Mouse (Mus musculus): Measurements from ENCODE around the gene Ifitm6.
"Not testable (repeated sequence)": the region's sequence is repeated elsewhere in the genome, so short reads cannot be mapped to it uniquely, and the experiment has no call there.

Ifitm6 gene

GRCm38 (mm10) chr7:141041661-141042060, 23.9 kb upstream of the Ifitm6 start:
- DNase-seq (ENCODE audit: low read depth, low spot score), result no peak

DNA sequence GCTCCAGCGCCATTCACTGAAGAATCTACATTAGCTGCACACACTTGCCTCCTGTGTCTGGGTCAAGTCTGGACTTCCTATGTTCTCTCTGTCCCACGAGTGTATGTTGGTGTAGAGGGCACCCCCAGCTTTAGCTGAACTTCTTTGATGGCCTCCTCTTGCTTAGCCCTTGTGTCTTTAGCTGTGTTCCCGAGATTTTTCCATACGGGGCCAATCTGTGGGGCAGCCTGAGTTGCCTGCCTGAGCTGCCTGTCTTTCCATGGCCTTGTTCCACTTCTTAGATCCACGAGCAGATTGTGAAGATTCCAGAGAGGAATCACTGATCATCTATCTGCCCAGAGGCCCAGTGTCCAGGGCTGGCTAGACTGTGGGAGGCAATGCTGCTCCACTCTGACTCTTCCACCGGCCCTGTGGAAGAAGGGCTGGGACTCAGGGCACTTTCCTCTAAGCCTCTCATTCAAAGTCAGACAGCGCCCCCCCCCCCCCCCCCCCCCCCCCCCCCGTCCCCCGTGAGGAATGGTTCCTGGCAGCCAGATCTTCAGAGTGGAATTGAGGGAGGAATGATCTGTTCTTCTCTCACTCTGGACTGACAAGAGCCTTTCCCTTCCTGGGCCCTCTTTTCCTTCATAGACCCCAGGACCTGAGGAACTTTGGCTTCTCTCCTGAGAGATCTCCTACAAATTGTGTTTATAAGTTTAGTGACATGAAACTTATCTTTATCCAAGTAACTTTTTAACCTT, 23.3 kb upstream of the Ifitm6 start:
- DNase-seq (ENCODE audit: low read depth, low spot score), result no peak

- no peak for DNase-seq (ENCODE audit: low read depth, low spot score)
These were observed 21.8 kb upstream of the Ifitm6 start for GRCm38 (mm10) chr7:141039386-141040107.

GRCm38 (mm10) chr7:141038090-141039032, 20.6 kb upstream of the Ifitm6 start:
- no peak for DNase-seq (ENCODE audit: low read depth, low spot score)

DNA sequence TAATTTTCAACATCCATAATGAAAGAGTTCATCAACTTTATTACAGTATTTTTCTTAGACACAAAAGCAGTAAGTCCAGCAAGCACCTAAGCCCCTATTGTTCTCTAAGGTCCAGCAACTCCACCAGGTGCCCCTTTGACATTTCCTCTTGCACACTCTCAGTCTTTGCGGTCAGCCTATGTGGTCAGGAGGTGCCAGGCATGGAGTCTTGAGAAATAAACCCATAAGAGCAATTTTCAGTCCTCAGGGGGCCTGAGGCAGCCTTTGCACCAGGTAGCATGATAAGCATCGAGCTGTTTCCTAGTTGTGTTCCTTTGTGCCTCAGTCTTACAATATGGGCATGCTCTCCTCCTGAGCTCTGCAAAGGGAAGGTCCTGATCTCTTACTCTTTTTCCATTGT, 18.9 kb upstream of the Ifitm6 start:
- DNase-seq (ENCODE audit: low read depth, low spot score), result not testable (repeated sequence)

DNA sequence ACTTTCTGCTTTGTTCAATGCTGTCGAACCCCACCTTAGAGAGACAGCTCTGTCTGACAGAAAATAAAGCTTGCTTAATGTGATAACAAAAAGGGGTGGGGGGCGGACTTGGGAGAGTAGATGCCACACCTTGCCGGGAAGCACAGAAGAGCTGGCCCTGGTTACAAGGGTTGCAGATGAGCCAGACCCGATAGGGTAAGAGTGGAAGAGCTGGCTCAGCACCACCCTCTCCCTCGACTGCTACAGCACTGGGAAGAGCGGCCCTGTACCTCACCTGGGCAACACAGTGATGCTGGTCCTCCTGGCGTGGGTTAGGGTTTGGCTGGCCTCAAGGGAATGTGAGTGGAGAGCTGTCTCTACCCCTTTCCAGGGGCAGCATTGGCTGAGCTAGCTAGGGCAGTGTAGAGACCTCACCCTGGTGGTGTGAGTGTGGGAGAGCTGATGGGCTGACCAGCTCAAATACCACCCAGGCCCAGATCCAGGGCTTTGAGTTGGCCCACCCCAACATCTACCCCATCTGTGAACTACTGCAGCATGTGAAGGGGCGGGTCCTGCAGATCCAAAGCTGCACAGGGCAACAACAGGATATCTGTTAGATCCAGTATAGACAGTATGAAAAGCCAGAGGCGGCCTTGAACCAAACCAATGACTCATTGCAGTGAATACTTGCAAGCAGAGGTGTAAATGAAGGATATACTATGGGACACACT, 14.9 kb upstream of the Ifitm6 start:
- no peak for DNase-seq (ENCODE audit: low read depth, low spot score)

DNA sequence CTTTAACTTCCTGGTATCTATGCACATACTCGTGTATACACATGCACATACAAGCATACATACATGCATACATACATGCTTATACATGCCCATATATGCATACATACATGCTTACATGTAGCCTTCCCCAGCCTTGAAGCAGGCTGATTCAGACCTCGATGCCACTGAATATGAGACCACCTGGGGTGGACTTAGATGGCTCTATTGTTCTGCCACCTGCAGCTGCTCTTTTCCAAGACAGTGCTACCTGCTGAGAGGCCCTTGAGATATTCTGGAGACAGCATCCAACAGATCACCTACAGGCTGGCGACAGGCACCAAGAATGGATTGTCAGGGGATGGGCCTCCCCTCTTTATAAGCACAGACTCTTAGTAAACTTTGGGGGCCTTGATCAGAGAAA, 12.7 kb upstream of the Ifitm6 start:
- peak; percentile 71 for DNase-seq (ENCODE audit: low read depth, low spot score)

GRCm38 (mm10) chr7:141028831-141029230, 11.1 kb upstream of the Ifitm6 start, which contains the start of gene Gm17387:
Gene Gm17387 (plus strand): TSS chr7:141029131.
- DNase-seq (ENCODE audit: low read depth, low spot score), result no peak

- DNase-seq (ENCODE audit: low read depth, low spot score), result no peak
These were observed 9.0 kb upstream of the Ifitm6 start for GRCm38 (mm10) chr7:141026740-141027098.

- no peak for DNase-seq (ENCODE audit: low read depth, low spot score)
These were observed 8.5 kb upstream of the Ifitm6 start for GRCm38 (mm10) chr7:141026097-141026739.

DNA sequence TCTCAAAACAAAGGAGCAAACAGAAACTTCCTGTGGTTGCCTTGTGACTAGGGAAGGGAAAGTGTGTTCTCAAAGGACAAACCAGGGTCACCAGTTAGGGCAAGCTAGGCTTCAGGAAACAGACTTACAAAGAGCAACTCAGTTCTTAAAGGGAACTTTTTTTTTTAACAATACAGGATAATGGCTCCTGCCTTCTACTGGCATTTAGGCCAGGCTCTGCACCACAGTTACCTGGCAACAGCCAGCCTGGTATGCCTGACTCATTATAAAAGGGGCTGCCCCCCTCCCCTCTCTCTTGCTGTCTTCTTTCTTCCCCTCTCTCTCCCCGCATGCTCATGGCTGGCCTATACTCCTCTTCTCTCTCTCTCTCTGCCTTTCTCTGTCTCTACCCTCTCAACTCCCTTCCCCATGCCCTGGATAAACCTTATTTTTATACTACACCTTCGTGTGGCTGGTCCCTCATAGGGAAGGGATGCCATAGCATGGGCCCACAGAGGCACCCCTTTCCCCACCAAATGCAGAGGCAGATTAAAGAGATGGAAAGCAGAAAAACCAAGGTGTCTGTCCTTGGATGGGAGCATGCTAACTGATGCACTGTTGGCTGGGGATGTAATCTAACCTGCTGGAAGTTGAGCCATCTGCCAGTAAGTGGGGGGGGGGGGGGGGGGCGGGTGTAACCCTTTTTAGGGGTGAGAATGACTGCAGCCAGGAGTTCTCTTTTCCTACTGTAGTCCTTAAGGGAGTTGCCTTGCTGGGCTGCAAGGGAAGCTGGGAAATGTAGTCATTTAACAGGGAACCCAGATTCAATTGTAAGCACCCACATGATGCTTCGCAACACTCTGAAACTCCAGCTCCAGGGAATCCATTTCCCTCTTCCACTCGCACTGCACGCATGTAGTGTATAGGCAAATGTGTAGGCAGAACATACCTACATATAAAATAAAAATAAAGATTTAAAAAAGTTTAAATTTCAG, 7.4 kb upstream of the Ifitm6 start:
- peak; percentile 82 for DNase-seq (ENCODE audit: low read depth, low spot score)

DNA sequence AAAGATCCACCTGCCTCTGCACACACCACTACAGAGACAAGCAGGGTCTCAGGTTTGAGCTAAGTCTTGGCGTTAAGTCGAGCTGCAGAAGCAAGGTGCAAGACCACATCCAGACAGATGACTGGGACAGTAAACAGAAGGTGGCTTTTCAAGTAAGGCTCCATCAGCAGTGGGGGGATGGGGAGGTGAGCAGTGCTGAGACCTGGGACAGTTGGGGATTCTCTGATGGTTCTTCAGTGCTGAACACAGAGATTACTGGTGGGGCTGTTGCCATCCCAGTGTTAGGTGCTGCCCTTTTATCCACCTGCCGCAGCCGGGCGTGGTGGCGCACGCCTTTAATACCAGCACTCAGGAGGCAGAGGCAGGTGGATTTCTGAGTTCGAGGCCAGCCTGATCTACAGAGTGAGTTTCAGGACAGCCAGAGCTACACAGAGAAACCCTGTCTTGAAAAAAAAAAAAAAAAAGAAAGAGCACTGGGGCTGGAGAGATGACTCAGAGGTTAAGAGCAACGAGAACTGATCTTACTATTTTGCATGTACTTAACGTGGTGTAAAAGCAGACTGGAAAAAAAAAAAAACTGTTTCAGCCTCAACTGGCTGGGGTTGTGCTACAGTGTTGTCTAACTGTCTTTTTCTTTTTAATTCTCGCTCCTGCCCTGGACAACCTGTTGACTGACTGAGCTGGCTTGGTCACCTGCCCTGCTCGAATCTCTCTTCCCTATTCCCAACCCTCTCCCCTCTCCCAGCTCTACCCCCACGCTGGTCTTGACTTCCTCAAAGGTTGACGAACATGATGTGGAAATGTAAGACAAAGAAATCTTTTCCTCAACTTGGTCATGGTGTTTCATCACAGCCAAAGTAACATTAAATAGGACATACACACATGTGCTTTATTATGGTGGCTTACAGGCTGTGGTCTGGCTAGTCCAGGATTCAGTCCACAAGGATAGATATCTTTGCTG, 4.0 kb upstream of the Ifitm6 start:
- DNase-seq (ENCODE audit: low read depth, low spot score), result peak; percentile 54

DNA sequence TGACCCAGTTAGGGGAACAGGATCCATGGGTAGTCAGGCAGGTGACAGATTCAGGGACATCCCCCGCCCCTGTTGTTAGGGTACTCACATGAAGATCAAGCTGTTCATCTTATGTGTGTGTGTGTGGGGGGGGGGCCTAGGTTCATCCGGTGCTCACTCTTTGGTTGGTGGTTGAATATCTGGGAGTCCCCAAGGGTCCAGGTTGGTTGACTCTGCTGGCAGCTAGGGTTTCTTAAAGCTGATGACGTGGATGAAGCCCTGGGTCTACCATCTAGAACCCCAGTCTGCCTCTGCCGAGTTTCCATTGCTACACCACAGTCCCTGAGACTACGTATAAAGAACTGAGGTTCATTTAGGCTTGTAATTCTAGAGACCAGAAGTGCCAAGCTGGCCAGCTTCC, 1.3 kb upstream of the Ifitm6 start:
- no peak for DNase-seq (ENCODE audit: low read depth, low spot score)

DNA sequence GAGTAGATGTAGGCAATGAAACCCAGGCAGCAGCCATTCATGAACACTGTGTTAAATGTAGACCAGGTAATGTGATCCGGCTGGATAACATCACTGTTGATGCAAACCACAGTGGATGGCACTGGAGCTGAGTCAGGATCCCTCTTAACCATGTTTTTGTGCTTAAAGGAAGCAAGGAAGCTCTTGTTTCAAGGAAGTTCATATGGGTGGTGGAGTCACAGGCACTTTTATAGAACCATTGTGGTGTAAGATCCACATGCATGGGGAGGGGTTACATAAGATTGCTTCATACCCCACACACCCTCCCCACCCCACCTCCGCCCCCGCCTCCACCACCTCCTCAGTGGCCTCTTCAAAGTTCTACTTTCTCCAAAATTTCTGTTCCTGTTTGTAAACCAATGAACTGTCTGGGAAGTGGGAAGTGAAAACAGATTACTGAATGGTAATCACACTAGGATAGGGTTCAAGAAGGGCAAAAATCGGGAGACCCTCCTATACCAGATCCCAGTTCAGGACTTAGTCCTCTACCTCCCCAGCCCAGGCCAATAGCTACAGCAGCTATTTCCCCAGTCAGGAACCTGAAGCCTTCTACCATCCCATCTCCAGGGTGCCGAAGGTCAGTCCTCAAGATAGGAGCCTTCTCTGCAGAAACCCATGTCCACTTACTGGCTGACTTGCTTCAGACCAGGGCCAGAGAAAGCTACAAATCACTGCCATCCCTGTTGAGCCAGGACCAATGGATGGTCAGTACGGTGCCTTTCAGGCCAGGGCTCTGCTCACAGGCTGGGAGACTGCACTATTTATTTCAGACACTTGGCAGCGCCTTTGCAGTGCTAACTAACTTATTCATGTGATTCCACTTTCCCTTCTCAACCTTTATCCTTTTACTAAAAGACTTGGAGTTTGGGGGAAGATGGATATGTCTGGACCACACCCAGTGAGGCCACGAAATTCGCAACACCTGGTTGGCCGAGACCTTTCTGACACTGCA, 722 bp downstream of the Ifitm6 start:
- no peak for DNase-seq (ENCODE audit: low read depth, low spot score)

GRCm38 (mm10) chr7:141011238-141011770, 6.4 kb downstream of the Ifitm6 start:
- DNase-seq (ENCODE audit: low read depth, low spot score), result no peak

DNA sequence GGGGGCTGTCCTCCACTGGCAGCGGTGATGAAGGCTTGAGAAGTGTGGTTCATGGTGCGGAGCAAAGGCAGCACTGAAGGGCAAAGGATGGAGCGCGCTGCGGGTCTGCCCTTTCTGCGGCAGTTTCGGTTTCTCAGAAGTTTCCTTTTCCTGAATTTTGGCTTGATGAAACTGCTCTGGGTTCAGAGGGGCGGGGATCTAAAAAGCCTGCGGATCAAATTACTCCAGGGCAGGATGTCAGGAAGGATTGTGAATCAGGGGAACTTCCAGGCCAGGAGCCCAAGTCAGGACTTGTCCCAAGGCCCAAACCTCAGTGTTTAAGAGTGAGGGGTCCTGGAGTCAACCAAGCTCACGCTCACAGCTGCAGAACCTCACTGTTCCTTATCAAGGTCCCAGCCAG, 7.1 kb downstream of the Ifitm6 start, which contains the start of gene Ifitm3:
Gene Ifitm3, minus strand, starts transcription at position 178 of the 400 bp plus-strand sequence.
- peak; percentile 76 for DNase-seq (ENCODE audit: low read depth, low spot score)

GRCm38 (mm10) chr7:141009665-141010064, 8.1 kb downstream of the Ifitm6 start:
- DNase-seq (ENCODE audit: low read depth, low spot score), result peak; percentile 29
